Mouse (Mus musculus) thymus, adult 2 months (tissue): ENCODE measurements at regions not wholly inside any gene's neighbourhood (a gene's known extent, or its start where the extent isn't known, plus 50 kb on each side); places are given as distances from the start of the nearest gene placed in this dataset.

Experiments used
- DNase-seq: peaks from one replicate; pipeline ENCODE4 v3.0.0; 2021
- H3K27ac ChIP-seq: fragments of 200-500 bp; 2 replicates; pipeline ENCODE4 v1.5.1; 2012; ENCODE audit warnings: low read length, control low read depth; ENCODE audit not compliant: control insufficient read depth, insufficient read depth
- H3K27me3 ChIP-seq: fragments of 200-500 bp; 2 replicates; pipeline ENCODE4 v1.6.1; 2012; ENCODE audit warnings: mild to moderate bottlenecking, low read length, moderate library complexity, mixed read lengths; ENCODE audit not compliant: control insufficient read depth, insufficient read depth
- H3K36me3 ChIP-seq: fragments of 200-500 bp; 2 replicates; pipeline ENCODE4 v1.6.1; 2012; ENCODE audit warnings: mild to moderate bottlenecking, low read length, moderate library complexity; ENCODE audit not compliant: control insufficient read depth, insufficient read depth
- H3K4me1 ChIP-seq: fragments of 200-500 bp; replicated peaks from 2 replicates; pipeline ENCODE4 v1.6.1; 2012; ENCODE audit warnings: low read length; ENCODE audit not compliant: control insufficient read depth, insufficient read depth
- H3K4me3 ChIP-seq: fragments of 200-500 bp; 2 replicates; pipeline ENCODE4 v1.5.1; 2012; ENCODE audit warnings: mild to moderate bottlenecking, low read length, control low read depth, moderate library complexity; ENCODE audit not compliant: control insufficient read depth, insufficient read depth
- CTCF ChIP-seq: fragments of 200-500 bp; IDR thresholded peaks from 2 replicates; pipeline ENCODE4 v1.5.1; 2012; ENCODE audit warnings: mild to moderate bottlenecking, control low read depth, low read length, moderate library complexity, borderline replicate concordance; ENCODE audit not compliant: control insufficient read depth, poor library complexity, insufficient read depth; ENCODE audit errors: extremely low read depth
- POLR2A ChIP-seq: fragments of 200-500 bp; IDR thresholded peaks from 2 replicates; pipeline ENCODE4 v1.6.1; 2012; ENCODE audit warnings: mild to moderate bottlenecking, low read length, control low read depth, moderate library complexity; ENCODE audit not compliant: control insufficient read depth, poor library complexity, insufficient read depth; ENCODE audit errors: extremely low read depth
- WGBS: fragments of 180-500 bp; shearing (Covaris S2); methylation state at CpG from one replicate; pipeline ENCODE4 v1.1.7; 2018; 5-methylcytosine and 5-hydroxymethylcytosine counted together

DNA sequence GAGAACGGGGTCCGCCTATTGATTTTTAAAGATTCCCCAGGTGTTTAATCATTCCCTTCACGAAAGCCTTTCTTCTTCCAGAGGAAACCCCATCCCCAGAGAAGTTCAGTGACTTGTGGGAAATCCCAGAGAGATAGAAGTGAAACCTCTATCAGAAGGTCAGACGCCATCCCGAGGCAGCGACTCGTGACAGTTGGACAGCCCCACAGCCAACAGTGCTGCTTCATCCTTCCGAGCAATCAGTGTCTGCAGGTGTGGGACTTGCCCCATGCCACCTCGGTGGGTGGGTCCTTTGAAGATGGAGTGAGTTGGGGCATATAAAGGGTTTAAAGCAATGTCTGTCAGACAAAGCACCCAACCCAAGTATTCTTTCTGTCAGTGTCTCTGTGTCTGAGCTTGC lies 139.9 kb upstream of the Prok2 start:
- peak; percentile 30 for DNase-seq
- Histone ChIP-seq H3K36me3 (no peaks in the 10 kb centered on the region), H3K27me3 (no peaks in the 10 kb centered on the region), H3K4me1 (peaks cover 27% of the 10 kb centered on the region), H3K27ac (no peak overlapping the region), H3K4me3 (no peak overlapping the region)
- TF ChIP-seq CTCF, result no peak
- TF ChIP-seq POLR2A, result no peak
- 41% methylated on average over 9 of the region's 9 CpGs for WGBS

DNA sequence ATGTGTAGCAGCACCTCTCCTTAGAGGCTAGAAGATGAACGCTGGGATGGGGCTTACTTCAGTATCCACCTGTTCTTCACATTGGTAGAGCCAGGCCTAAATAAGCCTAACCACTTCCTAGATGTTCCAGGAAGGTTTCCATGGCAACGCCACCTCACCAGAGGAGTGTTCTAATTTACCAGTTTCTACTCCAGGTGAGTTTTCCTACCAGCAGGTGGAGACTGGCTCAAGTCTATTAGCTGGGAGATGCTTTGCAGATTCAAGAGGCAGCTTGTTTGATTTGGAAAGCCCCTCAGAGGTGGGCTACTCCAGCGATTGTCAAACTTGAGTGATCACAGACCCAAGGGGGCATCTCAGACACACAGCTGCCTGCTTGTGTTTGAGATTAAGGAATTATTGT lies 138.8 kb upstream of the Prok2 start:
- H3K27me3 ChIP-seq, result no peaks in the 10 kb centered on the region
- DNase-seq, result no peak
- peaks cover 27% of the 10 kb centered on the region for H3K4me1 ChIP-seq
- no peaks in the 10 kb centered on the region for H3K36me3 ChIP-seq
- TF ChIP-seq POLR2A (no peak), CTCF (no peak)
- no peak overlapping the region for H3K4me3 ChIP-seq
- WGBS, result 59% methylated on average over 3 of the region's 3 CpGs
- no peak overlapping the region for H3K27ac ChIP-seq

- Histone ChIP-seq H3K27ac (no peak overlapping the region), H3K27me3 (no peaks in the 10 kb centered on the region), H3K36me3 (no peaks in the 10 kb centered on the region), H3K4me1 (peaks cover 25% of the 10 kb centered on the region), H3K4me3 (no peak overlapping the region)
- TF ChIP-seq CTCF (no peak), POLR2A (no peak)
- DNase-seq, result no peak
- WGBS, result 45% methylated on average over 9 of the region's 9 CpGs
Measured at GRCm38 (mm10) chr6:99863418-99863817, 137.2 kb upstream of the Prok2 start.

- no peaks in the 10 kb centered on the region for H3K27me3 ChIP-seq
- H3K4me1 ChIP-seq, result no peaks in the 10 kb centered on the region
- H3K27ac ChIP-seq, result no peak overlapping the region
- WGBS, result 89% methylated on average over 6 of the region's 6 CpGs
- no peaks in the 10 kb centered on the region for H3K36me3 ChIP-seq
- no peak overlapping the region for H3K4me3 ChIP-seq
- DNase-seq, result no peak
- TF ChIP-seq CTCF, result no peak
- no peak for TF ChIP-seq POLR2A
Measured at GRCm38 (mm10) chr6:99857411-99857810, 131.2 kb upstream of the Prok2 start.

- Histone ChIP-seq H3K27ac (no peak overlapping the region), H3K27me3 (no peaks in the 10 kb centered on the region), H3K4me3 (no peak overlapping the region), H3K36me3 (no peaks in the 10 kb centered on the region), H3K4me1 (no peaks in the 10 kb centered on the region)
- no peak for TF ChIP-seq POLR2A
- no peak for TF ChIP-seq CTCF
- 66% methylated on average over 3 of the region's 3 CpGs for WGBS
- no peak for DNase-seq
Measured at GRCm38 (mm10) chr6:99853716-99854115, 127.5 kb upstream of the Prok2 start.

GRCm38 (mm10) chr6:99850706-99851105 lies 124.5 kb upstream of the Prok2 start:
- Histone ChIP-seq H3K4me1 (no peaks in the 10 kb centered on the region), H3K36me3 (no peaks in the 10 kb centered on the region), H3K4me3 (no peak overlapping the region), H3K27ac (no peak overlapping the region), H3K27me3 (no peaks in the 10 kb centered on the region)
- no peak for TF ChIP-seq CTCF
- no peak for TF ChIP-seq POLR2A
- no peak for DNase-seq
- WGBS, result 88% methylated on average over 1 of the region's 1 CpGs

- no peak overlapping the region for H3K27ac ChIP-seq
- no peak overlapping the region for H3K4me3 ChIP-seq
- TF ChIP-seq CTCF (no peak), POLR2A (no peak)
- no peaks in the 10 kb centered on the region for H3K36me3 ChIP-seq
- no peaks in the 10 kb centered on the region for H3K27me3 ChIP-seq
- H3K4me1 ChIP-seq, result no peaks in the 10 kb centered on the region
- no peak for DNase-seq
- WGBS, result 97% methylated on average over 4 of the region's 4 CpGs
Measured at GRCm38 (mm10) chr6:99845508-99845846, 119.3 kb upstream of the Prok2 start.

GRCm38 (mm10) chr6:99844775-99845507 lies 118.7 kb upstream of the Prok2 start:
- H3K27me3 ChIP-seq, result no peaks in the 10 kb centered on the region
- H3K4me1 ChIP-seq, result no peaks in the 10 kb centered on the region
- no peaks in the 10 kb centered on the region for H3K36me3 ChIP-seq
- no peak overlapping the region for H3K4me3 ChIP-seq
- TF ChIP-seq POLR2A (no peak), CTCF (no peak)
- 57% methylated on average over 4 of the region's 4 CpGs for WGBS
- no peak for DNase-seq
- H3K27ac ChIP-seq, result no peak overlapping the region
